Mouse (Mus musculus) lung, postnatal 14 days (tissue): Measurements from ENCODE around the gene Kng2.
"Not testable (repeated sequence)": the region's sequence is repeated elsewhere in the genome, so short reads cannot be mapped to it uniquely, and the experiment has no call there.

Experiments
- DNase-seq: peaks from one replicate; pipeline ENCODE4 v3.0.0; 2021

The Kng2 gene

DNA sequence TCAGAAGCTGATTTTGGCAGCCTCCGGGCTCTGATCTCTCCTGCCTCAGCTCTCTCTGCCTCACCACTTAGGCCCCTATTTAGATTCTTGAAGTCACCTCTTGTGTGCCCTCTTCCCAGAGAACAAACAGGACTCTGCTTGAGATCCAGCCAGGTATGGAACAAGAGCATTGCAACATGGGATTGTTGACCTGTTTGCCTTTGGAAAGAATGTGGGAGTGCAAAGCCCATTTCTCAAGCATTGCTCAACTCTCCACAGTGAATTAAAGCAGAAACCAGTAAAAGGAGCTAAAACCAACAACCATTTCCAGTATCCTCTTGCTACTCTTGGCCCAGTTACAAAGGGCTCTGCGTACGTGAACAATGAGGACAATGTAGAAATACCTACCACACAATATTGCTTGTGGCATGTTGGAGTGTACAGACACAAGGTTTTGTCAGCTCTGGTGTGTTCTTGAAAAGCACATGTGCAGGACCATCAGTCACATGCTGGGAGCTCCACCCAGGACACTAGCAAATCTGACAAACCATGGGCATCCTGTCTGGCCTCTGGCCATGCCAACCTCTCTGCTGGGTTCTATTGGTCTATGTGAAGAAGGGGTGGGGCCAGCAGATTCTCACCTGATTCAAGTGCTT, at the start of gene Kng2:
Gene Kng2 (minus strand): TSS at position 517 of the 635 bp plus-strand sequence.
- DNase-seq = peak; percentile 15

DNA sequence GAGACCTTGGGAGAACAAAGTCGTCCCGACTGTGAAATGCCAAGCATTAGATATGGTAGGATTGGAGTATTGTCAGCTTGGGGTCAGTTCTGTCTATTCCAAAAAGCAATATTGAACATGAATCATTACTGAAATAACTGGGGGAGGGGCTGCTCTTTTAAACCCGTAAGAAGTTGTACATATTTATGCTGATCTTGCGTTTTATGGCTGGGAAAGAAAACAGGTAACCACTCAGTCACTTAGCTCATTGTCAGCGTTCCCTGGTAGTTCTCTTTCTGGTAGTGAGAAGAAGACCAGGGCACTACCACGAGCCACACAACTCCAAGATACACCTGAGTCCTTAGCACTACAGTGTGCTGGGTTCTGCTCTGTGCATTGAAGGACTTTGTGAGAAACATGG, 48.2 kb upstream of the Kng2 start:
- DNase-seq = not testable (repeated sequence)

DNA sequence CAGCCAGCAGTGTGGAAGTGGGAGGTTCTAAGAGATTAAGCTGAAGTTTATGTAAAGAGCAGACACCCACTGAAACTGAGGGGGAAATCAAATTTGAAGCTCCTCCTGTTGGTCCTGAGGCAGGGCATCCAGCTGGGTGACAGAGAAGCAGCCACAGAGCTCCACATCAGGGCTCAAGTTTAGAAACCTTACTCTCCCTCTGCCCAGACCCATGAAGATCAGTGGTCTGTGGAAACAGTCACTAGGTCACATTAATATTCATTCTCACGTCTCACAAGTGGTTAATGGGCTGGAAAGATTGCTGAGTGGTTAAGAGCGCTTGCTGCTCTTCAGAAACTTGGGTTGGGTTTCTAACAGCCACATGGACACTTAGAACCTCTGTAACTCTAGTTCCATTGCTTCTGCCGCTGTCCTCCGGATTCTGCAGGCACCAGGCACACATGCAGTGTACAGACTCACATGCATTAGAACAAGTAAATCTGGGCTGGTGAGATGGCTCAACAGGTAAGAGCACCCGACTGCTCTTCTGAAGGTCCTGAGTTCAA, 31.6 kb upstream of the Kng2 start:
- DNase-seq = not testable (repeated sequence)

DNA sequence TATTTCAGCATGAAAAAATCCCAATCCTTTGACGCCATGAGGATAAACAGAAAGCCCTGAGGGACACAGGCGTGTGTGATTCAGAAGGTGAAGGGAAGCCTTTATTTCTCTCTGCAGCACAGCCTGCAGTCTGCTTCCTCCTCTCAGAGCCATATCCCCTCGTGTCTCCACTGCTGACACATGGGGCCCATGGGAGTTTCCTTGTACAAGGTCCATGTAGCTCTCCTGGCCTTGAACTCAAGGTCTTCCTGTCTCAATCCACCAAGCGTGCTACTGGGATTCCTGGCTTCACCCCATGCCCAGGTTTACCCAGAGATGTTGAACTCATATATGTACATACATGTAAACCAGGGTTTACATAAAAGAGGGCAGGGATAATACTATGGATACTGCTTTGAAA, 30.3 kb upstream of the Kng2 start:
- not testable (repeated sequence) for DNase-seq

DNA sequence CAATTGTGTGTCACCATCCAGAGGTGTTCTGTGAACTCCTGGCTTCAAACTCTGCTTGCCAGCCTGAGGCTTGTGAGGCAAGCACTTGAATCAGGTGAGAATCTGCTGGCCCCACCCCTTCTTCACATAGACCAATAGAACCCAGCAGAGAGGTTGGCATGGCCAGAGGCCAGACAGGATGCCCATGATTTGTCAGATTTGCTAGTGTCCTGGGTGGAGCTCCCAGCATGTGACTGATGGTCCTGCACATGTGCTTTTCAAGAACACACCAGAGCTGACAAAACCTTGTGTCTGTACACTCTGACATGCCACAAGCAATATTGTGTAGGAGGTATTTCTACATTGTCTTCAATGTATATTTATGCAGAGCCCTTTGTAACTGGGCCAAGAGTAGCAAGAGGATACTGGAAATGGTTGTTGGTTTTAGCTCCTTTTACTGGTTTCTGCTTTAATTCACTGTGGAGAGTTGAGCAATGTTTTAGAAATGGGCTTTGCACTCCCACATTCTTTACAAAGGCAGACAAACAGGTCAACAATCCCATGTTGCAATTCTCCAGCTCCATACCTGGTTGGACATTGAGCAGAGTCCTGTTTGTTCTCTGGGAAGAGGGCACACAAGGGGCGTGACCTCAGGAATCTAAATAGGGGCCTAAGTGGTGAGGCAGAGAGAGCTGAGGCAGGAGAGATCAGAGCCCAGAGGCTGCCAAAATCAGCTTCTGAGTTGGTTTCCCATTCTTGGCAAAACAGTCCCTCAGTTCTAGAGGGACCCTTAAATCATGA, 28.6 kb upstream of the Kng2 start, which contains the start of gene Kng1:
Gene Kng1 (plus strand): TSS at position 198 of the 780 bp plus-strand sequence.
- not testable (repeated sequence) for DNase-seq

DNA sequence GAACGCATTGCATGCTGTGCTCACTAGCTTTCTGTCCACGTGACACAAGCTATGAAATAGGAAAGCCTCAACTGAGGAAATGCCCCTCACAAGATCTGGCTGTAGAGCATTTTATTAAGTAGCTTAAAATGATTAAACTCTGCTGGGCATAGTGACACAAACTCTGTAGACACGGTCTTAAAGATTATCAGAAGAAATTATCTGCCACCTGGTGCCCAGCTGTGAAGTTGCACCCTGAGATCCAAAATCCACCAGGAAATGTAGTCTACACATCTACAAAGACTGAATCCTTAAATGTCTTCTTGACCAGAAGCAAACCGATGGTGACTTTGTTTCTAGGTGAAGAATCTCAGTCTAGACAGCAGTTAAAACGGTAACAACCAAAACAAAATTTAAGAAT, 17.0 kb upstream of the Kng2 start:
- peak; percentile 13 for DNase-seq

DNA sequence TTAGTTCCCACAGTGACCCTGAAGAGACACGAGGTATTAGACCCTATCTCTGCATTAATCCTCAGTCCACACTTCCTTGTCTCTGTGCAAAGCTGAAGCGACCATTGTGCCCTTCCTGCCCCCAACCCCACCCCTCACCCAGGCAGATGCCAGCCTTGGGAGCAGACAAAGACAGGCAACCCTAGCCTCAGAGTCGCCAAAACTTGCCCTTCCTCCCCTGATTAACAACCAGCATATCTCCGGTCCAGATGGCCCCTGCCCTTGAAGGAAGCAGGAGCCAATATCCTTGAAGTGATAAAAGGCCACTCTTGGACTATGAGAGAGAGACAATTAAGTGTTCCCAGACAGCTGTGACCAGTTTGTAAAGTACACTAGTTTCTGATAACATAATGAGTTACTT, 11.6 kb upstream of the Kng2 start:
- DNase-seq = no peak

DNA sequence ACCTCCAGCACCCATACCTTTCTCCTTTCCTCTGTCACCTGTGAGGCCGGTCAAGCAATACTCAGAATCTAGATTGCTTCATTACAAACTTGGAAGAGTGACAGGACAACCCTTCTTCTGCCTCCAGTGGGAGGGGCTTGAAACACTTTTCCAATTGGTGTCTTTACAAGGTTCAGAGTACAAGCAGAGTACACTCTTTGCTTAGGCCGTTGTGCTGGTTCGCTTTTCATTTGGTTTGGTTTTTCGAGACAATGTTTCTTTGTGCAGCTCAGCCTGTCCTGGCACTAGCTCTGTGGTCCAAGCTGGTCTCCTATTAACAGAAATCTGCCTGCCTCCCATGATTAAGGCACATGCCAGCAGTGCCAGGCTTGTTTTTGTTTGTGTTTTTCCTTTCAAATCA, 10.0 kb upstream of the Kng2 start:
- no peak for DNase-seq

DNA sequence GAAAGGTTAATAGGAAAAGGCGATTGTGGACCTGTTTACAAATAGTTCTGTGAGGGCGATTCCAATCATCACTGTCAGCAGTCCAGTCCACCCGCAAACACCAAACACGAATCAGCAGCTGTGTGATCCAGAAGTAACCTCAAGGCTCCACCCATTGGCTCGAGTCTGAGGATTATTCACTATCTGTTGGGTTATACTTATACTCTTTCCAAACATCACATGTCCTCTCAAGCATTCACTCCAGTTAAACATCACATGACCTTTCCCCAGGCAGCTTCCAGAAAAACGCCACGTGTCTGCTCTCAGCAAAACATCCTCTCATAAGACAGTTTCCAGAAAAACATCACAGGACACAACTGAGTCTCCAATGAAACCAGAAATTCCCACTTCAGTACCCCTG, 8.5 kb upstream of the Kng2 start:
- DNase-seq = no peak

DNA sequence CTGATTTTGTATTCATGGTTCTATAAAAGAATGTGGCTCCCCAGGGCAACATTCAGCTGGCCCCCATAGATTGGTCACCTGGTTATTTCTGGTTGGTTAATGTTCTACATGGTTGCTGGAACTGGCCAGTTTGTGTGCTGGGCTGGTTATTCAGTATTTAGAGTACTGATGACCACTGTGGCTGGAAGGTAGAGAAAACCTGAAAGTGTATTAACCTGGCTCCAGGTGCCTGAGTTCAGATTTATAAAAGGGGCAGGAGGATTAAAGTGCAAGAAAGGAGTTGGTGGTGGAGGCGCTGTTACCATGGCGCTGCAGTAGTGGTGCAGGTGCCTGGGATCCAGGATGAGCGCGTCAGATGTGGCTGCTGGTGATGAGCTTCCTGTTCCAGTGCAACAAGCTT, 4.4 kb upstream of the Kng2 start:
- DNase-seq = no peak

DNA sequence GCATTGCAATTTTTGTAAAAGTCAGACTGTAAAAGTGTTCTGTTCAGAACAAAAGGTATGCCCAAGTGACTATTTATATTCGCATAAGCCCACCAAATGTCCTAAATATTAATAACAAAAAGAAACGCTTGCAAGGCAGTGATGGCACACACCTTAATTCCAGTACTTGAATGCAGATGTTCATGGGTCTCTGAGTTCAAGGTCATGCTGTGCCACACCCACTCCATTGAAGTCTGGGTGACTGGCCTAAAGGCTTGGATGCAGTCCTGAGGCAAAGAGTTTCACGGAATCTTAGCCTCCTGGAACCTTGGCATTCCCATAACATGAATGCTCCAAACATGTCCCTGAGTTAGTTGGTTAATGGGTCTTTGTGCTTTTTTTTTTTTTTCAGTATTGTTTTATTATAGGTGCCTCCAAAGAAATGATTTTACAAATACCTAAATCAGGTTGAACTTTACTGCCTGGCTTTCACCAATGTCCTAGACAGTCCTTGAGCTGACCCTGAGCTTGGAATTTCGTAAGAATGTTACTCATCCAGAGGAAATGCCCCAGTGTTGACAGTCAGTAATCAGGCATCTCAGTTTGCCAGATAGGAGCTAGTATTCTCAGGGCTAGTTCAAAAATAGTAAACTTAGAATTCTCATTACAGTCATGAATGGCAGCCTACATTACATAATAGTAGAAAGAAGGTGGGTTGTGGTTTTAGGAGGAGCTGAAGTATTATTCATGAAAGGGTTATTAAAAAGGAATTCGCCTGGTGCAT, 1.6 kb upstream of the Kng2 start:
- no peak for DNase-seq

DNA sequence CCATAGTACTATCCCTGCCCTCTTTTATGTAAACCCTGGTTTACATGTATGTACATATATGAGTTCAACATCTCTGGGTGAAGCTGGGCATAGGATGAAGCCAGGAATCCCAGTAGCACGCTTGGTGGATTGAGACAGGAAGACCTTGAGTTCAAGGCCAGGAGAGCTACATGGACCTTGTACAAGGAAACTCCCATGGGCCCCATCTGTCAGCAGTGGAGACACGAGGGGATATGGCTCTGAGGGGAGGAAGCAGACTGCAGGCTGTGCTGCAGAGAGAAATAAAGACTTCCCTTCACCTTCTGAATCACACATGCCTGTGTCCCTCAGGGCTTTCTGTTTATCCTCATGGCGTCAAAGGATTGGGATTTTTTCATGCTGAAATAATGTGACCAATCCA, 1.9 kb downstream of the Kng2 start:
- DNase-seq = not testable (repeated sequence)

DNA sequence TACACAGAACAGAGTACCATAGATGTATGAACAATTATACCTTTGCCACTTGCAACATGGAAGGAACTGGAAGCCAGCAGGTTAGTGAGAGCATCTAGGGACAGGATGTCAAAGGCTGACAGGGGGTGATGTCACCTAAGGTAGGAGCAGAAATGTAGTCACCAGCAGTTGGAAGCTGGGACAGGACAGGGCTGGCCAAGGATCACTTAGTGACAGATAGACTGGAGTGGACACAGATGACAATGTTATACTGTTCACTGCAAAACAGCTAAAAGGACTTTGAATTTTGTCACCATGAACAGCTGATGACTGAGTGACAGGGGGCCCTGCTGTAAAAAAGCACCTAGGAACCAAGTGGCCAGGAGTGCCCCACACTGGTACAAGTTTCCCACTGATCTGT, 2.7 kb downstream of the Kng2 start:
- DNase-seq = no peak

DNA sequence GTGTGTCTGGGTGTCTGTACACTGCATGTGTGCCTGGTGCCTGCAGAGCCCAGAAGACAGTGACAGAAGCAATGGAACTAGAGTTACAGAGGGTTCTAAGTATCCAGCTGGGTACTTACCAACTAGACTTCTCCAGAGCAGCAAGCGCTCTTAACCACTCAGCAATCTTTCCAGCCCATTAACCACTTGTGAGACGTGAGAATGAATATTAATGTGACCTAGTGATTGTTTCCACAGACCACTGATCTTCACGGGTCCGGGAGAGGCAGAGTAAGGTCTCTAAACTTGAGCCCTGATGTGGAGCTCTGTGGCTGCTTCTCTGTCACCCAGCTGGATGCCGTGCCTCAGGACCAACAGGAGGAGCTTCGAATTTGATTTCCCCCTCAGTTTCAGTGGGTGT, 4.2 kb downstream of the Kng2 start:
- DNase-seq = no peak

DNA sequence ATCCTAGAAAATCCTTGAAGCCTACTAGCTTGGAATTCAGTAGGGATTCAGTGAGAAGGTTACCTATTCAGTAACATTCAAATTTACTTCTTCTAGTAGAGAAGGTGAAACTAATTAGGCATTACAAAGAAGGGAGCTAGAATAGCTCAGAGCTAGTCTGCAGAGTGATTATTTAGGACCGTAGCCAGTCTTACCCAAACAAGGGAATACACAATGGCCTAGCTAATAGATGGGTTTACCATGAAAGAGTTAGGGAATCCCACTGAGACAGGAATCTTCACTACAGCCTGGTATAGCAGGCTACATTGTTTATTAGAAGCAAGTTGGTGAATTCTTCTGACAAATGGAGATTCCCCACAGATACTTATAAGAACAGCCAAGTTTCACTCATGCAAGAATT, 8.7 kb downstream of the Kng2 start:
- not testable (repeated sequence) for DNase-seq

DNA sequence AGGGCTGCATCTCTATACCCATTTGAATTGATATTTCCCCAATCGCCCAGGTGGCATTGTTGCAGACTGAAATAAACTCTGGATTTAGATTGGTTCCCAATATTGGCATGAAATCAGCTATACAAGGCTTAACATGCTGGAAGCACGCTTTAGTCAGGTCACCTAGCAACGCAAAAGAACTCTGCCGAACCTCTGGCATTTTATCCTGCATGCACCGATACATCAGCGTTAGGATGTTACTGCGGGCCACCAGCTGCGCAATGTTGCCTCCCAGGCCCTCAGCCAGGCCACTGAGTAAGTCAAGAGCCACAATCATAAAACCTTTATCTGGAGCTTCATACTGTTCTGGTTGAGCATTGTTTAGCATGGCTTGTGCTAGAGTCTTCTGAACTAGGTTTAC, 14.6 kb downstream of the Kng2 start:
- DNase-seq = not testable (repeated sequence)

DNA sequence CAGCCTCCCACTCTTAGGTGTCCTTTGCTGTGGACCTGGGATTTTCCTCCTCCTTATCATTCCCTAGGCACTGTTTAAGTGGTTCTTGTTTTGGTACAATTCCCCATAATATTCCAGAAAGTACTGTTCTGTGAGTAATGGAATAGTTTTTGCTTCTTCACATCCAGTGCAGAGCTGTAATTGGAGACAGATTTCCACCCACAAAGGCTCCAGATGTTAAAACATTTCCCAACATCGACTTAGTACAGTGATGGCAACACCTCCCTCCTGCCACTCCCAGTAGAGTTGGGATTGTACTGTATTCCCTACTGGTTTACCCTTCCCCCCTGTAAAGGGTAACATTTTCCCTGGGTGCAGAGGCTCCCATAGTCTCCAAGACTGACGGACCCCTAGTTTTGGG, 15.5 kb downstream of the Kng2 start:
- DNase-seq = not testable (repeated sequence)

DNA sequence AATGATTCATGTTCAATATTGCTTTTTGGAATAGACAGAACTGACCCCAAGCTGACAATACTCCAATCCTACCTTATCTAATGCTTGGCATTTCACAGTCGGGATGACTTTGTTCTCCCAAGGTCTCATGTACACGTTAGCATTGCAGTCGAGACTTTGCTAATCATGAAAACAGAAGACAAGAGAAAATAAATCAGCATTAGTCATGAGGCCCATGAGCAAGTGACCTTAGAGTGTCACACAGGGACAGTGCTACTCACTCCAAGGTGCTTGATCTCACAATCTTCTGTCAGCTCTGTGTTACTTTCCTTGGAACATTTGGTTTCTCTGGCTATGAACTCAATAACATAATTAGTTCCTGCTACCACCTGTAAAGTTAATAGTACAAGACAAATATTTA, 32.3 kb downstream of the Kng2 start:
- not testable (repeated sequence) for DNase-seq

DNA sequence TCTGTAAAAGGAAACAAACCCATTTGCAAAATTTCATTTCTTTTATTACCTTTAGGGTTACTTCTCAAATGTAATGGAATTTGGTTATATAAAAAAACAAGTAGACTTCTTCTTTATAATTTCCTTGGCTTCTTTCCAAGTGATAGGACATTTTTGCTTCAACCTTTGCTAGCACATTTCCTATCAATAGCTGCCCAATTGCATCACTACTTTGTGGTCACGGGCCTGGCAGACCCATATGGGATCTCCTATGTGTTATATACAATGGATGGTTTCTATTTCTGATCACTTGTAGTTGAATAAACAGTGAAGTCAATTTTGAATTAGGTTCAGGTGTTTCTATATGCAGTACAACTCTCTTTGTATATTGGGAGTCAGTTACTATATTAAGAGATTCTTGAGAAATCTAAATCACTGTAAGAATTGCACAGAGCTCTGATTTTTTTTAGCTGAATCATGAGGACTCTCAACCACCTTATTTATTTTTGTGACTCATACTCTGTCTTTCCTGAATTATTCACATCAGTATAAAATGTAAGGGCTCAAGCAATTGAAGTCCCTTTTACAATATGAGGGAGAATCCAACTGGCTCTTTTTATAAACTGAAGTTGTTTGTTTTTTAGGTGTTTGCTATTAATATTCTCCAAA, 61.8 kb downstream of the Kng2 start:
- DNase-seq = no peak

DNA sequence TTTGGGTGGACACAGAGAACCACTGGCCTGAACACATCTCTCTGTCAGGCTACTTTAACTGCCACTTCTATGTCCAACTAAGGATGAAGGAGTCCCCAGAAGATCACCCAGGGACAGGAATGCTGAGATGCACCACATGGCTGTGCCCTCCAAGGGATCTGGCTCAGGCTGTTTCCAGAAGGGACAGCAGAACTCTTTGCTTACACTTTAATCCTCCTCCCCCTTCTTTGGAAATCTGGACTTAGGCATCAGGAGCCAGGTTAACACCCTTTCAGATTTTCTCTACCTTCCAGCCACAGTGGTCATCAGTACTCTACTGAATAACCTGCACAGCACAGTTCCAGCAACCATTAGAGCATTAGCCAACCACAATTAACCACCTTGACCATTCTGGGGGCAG, 66.0 kb downstream of the Kng2 start:
- DNase-seq = no peak

DNA sequence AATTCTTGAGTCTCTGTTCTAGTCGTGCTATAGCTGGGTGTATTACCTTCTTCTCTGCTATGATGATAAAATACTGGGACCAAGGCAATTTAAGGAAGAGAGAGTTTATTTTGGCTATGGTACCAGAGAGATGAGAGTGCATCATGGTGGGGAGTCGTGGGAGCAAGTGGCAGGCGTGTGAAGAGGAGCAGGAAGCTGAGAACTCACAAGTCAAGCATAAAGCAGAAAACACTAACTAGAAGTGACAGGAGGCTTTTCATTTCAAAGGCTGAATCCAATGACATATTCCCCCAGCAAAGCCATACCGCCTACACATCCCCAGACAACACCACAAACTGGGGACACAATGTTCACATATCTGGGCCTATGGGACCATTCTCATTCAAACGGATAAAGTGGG, 67.0 kb downstream of the Kng2 start:
- DNase-seq = no peak

DNA sequence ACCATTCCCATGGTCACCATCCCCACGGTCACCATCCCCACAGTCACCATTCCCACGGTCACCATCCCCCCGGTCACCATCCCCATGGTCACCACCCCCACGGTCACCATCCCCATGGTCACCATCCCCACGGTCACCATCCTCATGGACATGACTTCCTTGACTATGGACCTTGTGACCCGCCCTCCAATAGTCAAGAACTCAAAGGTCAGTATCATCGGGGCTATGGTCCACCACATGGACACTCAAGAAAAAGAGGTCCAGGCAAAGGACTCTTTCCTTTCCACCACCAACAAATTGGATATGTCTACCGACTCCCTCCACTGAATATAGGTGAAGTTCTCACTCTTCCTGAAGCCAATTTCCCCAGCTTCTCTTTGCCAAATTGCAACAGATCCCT, 68.2 kb downstream of the Kng2 start:
- no peak for DNase-seq

DNA sequence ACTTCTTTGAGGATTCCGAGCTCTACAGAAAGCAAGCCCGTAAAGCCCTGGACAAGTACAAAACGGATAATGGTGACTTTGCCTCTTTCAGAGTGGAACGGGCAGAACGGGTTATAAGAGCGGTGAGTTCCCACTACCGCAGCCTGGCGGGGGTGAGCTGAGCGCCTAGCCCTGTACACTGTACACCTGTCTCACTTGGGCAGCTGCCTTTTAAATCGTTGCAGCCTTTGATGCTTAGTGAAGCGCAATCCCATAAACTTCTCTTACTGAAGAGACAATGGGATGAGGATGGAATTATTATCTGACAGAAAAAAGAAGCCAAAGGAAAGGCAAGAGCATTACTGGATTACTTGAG, 73.2 kb downstream of the Kng2 start:
- DNase-seq = no peak
